Mouse (Mus musculus) erythroblast, embryonic 14.5 days (primary cell): Measurements from ENCODE around the gene Neurl1b. TPM values are rescaled to one million over a fixed set of nuclear protein-coding genes. Genes with fewer than 3 reads are reported as not detected.

Source experiments
- H3K27me3 ChIP-seq: 2 replicates; pipeline ENCODE4 v1.6.1; 2012; ENCODE audit warnings: inconsistent platforms; ENCODE audit not compliant: control insufficient read depth
- H3K36me3 ChIP-seq: 2 replicates; pipeline ENCODE4 v1.6.1; 2012; ENCODE audit warnings: mild to moderate bottlenecking, inconsistent platforms; ENCODE audit not compliant: control insufficient read depth
- H3K4me1 ChIP-seq: 2 replicates; pipeline ENCODE4 v1.6.1; 2012; ENCODE audit warnings: inconsistent platforms; ENCODE audit not compliant: control insufficient read depth
- H3K4me3 ChIP-seq: replicated peaks from 2 replicates; pipeline ENCODE3; 2012; ENCODE audit warnings: moderate library complexity, mild to moderate bottlenecking, inconsistent platforms
- H3K9me3 ChIP-seq: 2 replicates; pipeline ENCODE4 v1.6.1; 2012; ENCODE audit warnings: low read length, inconsistent platforms, mixed read lengths; ENCODE audit not compliant: control insufficient read depth
- GATA1 ChIP-seq: IDR thresholded peaks from 2 replicates; pipeline ENCODE4 v1.6.1; 2012; ENCODE audit warnings: low read length, inconsistent platforms, mixed read lengths
- TAL1 ChIP-seq: IDR thresholded peaks from 3 replicates; pipeline ENCODE4 v1.6.1; 2012; ENCODE audit warnings: low read length, inconsistent platforms, mixed read lengths
- polyA plus RNA-seq: library from polyadenylated mRNA; stranded (reverse); fragments of >175 nt; gene quantifications from 2 replicates; pipeline ENCODE4 v1.2.3, GENCODE M21; 2012

Neurl1b gene
- polyA plus RNA-seq, 1 experiment, result not detected

- peaks cover 2% of the 10 kb centered on the region; the same call in 1 of the 2 replicates for H3K27me3 ChIP-seq
- no peaks in the 10 kb centered on the region for H3K9me3 ChIP-seq
- no peaks in the 10 kb centered on the region for H3K36me3 ChIP-seq
- no peak for TF ChIP-seq TAL1
- TF ChIP-seq GATA1, result no peak
- H3K4me1 ChIP-seq, result no peaks in the 10 kb centered on the region
- H3K4me3 ChIP-seq, result no peak overlapping the region
Observed at GRCm38 (mm10) chr17:26389241-26389640, 25.4 kb upstream of the Neurl1b start.

- peaks cover 2% of the 10 kb centered on the region; the same call in 1 of the 2 replicates for H3K27me3 ChIP-seq
- no peak overlapping the region for H3K4me3 ChIP-seq
Observed at GRCm38 (mm10) chr17:26390666-26391065, 24.0 kb upstream of the Neurl1b start.

GRCm38 (mm10) chr17:26392355-26392754 is 22.3 kb upstream of the Neurl1b start:
- H3K4me1 ChIP-seq, result no peaks in the 10 kb centered on the region
- TF ChIP-seq TAL1 (no peak), GATA1 (no peak)
- H3K9me3 ChIP-seq, result no peaks in the 10 kb centered on the region
- peaks cover 1% of the 10 kb centered on the region; the same call in 1 of the 2 replicates for H3K27me3 ChIP-seq
- H3K4me3 ChIP-seq, result no peak overlapping the region
- H3K36me3 ChIP-seq, result no peaks in the 10 kb centered on the region

More at GRCm38 (mm10) chr17:26390666-26391065, 24.0 kb upstream of the Neurl1b start:
- Histone ChIP-seq H3K36me3 (no peaks in the 10 kb centered on the region), H3K9me3 (no peaks in the 10 kb centered on the region), H3K4me1 (no peaks in the 10 kb centered on the region)
- TF ChIP-seq GATA1 (no peak), TAL1 (no peak)

GRCm38 (mm10) chr17:26396765-26397164 is 17.9 kb upstream of the Neurl1b start:
- Histone ChIP-seq H3K27me3 (no peaks in the 10 kb centered on the region), H3K36me3 (no peaks in the 10 kb centered on the region), H3K4me3 (no peak overlapping the region), H3K4me1 (peaks cover 3% of the 10 kb centered on the region; the same call in 1 of the 2 replicates), H3K9me3 (no peaks in the 10 kb centered on the region)
- TF ChIP-seq TAL1 (no peak), GATA1 (no peak)

- H3K27me3 ChIP-seq, result no peaks in the 10 kb centered on the region
- H3K36me3 ChIP-seq, result no peaks in the 10 kb centered on the region
- TF ChIP-seq GATA1 (no peak), TAL1 (no peak)
- H3K4me1 ChIP-seq, result peaks cover 3% of the 10 kb centered on the region; the same call in 1 of the 2 replicates
- H3K4me3 ChIP-seq, result no peak overlapping the region
- H3K9me3 ChIP-seq, result no peaks in the 10 kb centered on the region
Observed at GRCm38 (mm10) chr17:26397339-26397738, 17.3 kb upstream of the Neurl1b start.

- Histone ChIP-seq H3K4me1 (no peaks in the 10 kb centered on the region), H3K27me3 (peaks cover 10% of the 10 kb centered on the region), H3K4me3 (no peak overlapping the region), H3K9me3 (no peaks in the 10 kb centered on the region), H3K36me3 (no peaks in the 10 kb centered on the region)
- TF ChIP-seq GATA1 (no peak), TAL1 (no peak)
Observed at GRCm38 (mm10) chr17:26405340-26406100, 9.1 kb upstream of the Neurl1b start.

- TF ChIP-seq GATA1 (no peak), TAL1 (no peak)
- no peaks in the 10 kb centered on the region for H3K9me3 ChIP-seq
- peaks cover 21% of the 10 kb centered on the region for H3K4me1 ChIP-seq
- H3K36me3 ChIP-seq, result no peaks in the 10 kb centered on the region
- no peak overlapping the region for H3K4me3 ChIP-seq
- peaks cover 85% of the 10 kb centered on the region for H3K27me3 ChIP-seq
Observed at GRCm38 (mm10) chr17:26412967-26413366, 1.7 kb upstream of the Neurl1b start.

GRCm38 (mm10) chr17:26414184-26414522 is 476 bp upstream of the Neurl1b start:
- Histone ChIP-seq H3K36me3 (no peaks in the 10 kb centered on the region), H3K27me3 (peaks cover 90% of the 10 kb centered on the region), H3K9me3 (no peaks in the 10 kb centered on the region), H3K4me3 (peak overlapping the region; percentile 57), H3K4me1 (peaks cover 21% of the 10 kb centered on the region)
- TF ChIP-seq TAL1 (no peak), GATA1 (no peak)

- Histone ChIP-seq H3K4me3 (peak overlapping the region; percentile 57), H3K4me1 (peaks cover 21% of the 10 kb centered on the region), H3K27me3 (peaks cover 90% of the 10 kb centered on the region), H3K9me3 (no peaks in the 10 kb centered on the region), H3K36me3 (no peaks in the 10 kb centered on the region)
- TF ChIP-seq GATA1 (no peak), TAL1 (no peak)
Observed at GRCm38 (mm10) chr17:26415355-26415865, 781 bp downstream of the Neurl1b start.

- peaks cover 83% of the 10 kb centered on the region for H3K27me3 ChIP-seq
Observed at GRCm38 (mm10) chr17:26416141-26416540, 1.5 kb downstream of the Neurl1b start.

More at GRCm38 (mm10) chr17:26416141-26416540, 1.5 kb downstream of the Neurl1b start:
- H3K36me3 ChIP-seq, result no peaks in the 10 kb centered on the region
- peaks cover 21% of the 10 kb centered on the region for H3K4me1 ChIP-seq
- no peak overlapping the region for H3K4me3 ChIP-seq
- TF ChIP-seq TAL1 (no peak), GATA1 (no peak)
- no peaks in the 10 kb centered on the region for H3K9me3 ChIP-seq
